Mouse (Mus musculus) liver, embryonic 11.5 days (tissue): Measurements from ENCODE around the gene Ncbp2. TPM values are rescaled to one million over a fixed set of nuclear protein-coding genes. Genes with fewer than 3 reads are reported as not detected.

ENCODE experiments used
- ATAC-seq: fragments of 200-750 bp; cut with Nextera tagmentation; replicated peaks from 2 replicates; pipeline ENCODE4 v1.8.0; 2017; ENCODE audit warnings: moderate number of reproducible peaks, mild to moderate bottlenecking, moderate TSS enrichment, moderate library complexity; ENCODE audit not compliant: low FRiP score
- DNase-seq: peaks from one replicate; pipeline ENCODE4 v3.0.0-alpha.2; 2017; ENCODE audit warnings: low spot score
- H3K27ac ChIP-seq: fragments of 300-500 bp; sonication (generic); 2 replicates; pipeline ENCODE4 v1.5.1; 2014; ENCODE audit warnings: mild to moderate bottlenecking, low read depth, low read length, control low read depth
- H3K27me3 ChIP-seq: fragments of 300-500 bp; sonication (generic); replicated peaks from 2 replicates; pipeline ENCODE4 v1.6.1; 2014; ENCODE audit warnings: low read length, mixed read lengths; ENCODE audit not compliant: control insufficient read depth, insufficient read depth
- H3K36me3 ChIP-seq: fragments of 300-500 bp; sonication (generic); 2 replicates; pipeline ENCODE4 v1.6.1; 2014; ENCODE audit warnings: mild to moderate bottlenecking, low read length, moderate library complexity, mixed read lengths; ENCODE audit not compliant: control insufficient read depth, insufficient read depth
- H3K4me1 ChIP-seq: fragments of 300-500 bp; sonication (generic); replicated peaks from 2 replicates; pipeline ENCODE4 v1.6.1; 2014; ENCODE audit warnings: low read length, mixed read lengths; ENCODE audit not compliant: control insufficient read depth, insufficient read depth
- H3K4me2 ChIP-seq: fragments of 300-500 bp; sonication (generic); 2 replicates; pipeline ENCODE4 v1.6.1; 2014; ENCODE audit warnings: mild to moderate bottlenecking, control low read depth, moderate library complexity
- H3K4me3 ChIP-seq: fragments of 300-500 bp; sonication (generic); 2 replicates; pipeline ENCODE4 v1.5.1; 2014; ENCODE audit warnings: low read depth, low read length, control low read depth
- H3K9ac ChIP-seq: fragments of 300-500 bp; sonication (generic); 2 replicates; pipeline ENCODE4 v1.6.1; 2014; ENCODE audit warnings: low read depth, low read length, control low read depth
- H3K9me3 ChIP-seq: fragments of 300-500 bp; sonication (generic); 2 replicates; pipeline ENCODE4 v1.6.1; 2016; ENCODE audit warnings: low read length, inconsistent platforms, mixed read lengths; ENCODE audit not compliant: control insufficient read depth
- WGBS: fragments of 180-500 bp; shearing (Covaris S2); extraction: QIAGEN DNeasy Blood & Tissue Kit; methylation state at CpG from one replicate; pipeline ENCODE4 v1.1.7; 2014; 5-methylcytosine and 5-hydroxymethylcytosine counted together
- polyA plus RNA-seq: library from polyadenylated mRNA; unstranded; fragments of >200 nt; fragmentation: Nextera tagmentation; extraction: Ambion mirVana; gene quantifications from 2 replicates; pipeline ENCODE4 v1.2.1, GENCODE M21; 2014

Ncbp2 gene
- polyA plus RNA-seq, 1 experiment from 2014 or later, result 93.5 TPM

DNA sequence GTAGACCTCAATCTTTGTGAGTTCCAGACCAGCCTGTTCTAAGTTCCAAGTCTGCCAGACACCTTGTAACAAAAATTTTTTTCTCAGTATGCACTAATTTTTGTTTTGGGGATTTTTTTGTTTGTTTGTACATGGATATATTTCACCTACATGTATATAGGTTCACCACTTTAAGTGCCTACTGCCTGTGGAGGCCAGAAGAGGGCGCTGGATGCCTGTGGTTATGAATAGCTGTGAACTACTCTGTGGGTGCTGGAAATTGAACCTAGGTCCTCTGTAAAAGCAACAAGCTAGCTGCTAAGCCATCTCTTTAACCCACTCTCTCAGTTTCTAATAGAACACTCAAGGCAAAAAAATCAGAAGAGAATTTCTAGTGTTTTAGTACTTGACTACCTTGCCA lies 43.7 kb downstream of the Ncbp2 start:
- H3K36me3 ChIP-seq, result peaks cover 25% of the 10 kb centered on the region
- no peak for ATAC-seq
- WGBS, result 71% methylated on average over 1 of the region's 1 CpGs
- no peak overlapping the region for H3K4me2 ChIP-seq
- DNase-seq, result no peak
- no peak overlapping the region for H3K27ac ChIP-seq
- no peak overlapping the region for H3K9ac ChIP-seq
- no peaks in the 10 kb centered on the region for H3K9me3 ChIP-seq
- H3K27me3 ChIP-seq, result no peaks in the 10 kb centered on the region
- H3K4me1 ChIP-seq, result no peaks in the 10 kb centered on the region
- H3K4me3 ChIP-seq, result no peak overlapping the region

DNA sequence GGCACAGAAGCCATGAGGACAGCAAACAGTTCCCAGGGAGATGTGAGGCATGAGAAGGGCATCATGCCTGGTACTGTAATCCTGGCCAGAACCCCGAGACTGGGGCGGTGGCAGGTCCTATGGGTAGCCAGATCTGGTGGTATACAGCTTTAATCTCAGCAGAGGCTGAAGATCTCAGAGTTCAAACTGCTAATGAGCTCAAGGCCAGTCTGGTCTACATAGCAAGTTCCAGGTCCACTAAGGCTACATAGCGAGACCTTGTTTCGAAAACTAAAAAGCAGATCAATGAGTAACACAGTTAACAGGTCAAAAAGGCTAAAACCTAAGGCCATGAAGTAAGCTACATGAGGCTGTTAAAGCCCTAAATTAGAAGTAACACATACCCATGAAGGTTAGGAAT lies 44.9 kb downstream of the Ncbp2 start:
- Histone ChIP-seq H3K27ac (no peak overlapping the region), H3K9me3 (no peaks in the 10 kb centered on the region), H3K9ac (no peak overlapping the region), H3K4me1 (no peaks in the 10 kb centered on the region), H3K4me3 (no peak overlapping the region), H3K36me3 (peaks cover 25% of the 10 kb centered on the region), H3K4me2 (no peak overlapping the region), H3K27me3 (no peaks in the 10 kb centered on the region)
- WGBS, result 95% methylated on average over 4 of the region's 4 CpGs
- no peak for ATAC-seq
- DNase-seq, result no peak

DNA sequence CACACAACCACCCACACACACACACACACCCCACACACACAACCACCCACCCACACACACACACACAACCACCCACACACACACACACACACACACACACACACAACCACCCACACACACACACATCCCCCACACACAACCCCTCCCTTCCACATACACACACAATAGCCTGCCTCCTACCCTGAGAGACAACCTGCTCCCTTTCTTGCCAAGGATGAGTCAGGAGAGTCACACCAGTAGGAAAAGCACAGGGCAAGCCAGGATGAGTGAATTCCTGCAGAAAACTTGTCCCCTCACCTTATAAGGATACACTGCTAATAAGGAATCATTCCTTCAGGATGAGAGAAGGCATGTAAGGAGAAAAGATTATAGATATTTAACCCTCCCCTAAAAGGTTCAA lies 45.6 kb downstream of the Ncbp2 start:
- no peak for ATAC-seq

DNA sequence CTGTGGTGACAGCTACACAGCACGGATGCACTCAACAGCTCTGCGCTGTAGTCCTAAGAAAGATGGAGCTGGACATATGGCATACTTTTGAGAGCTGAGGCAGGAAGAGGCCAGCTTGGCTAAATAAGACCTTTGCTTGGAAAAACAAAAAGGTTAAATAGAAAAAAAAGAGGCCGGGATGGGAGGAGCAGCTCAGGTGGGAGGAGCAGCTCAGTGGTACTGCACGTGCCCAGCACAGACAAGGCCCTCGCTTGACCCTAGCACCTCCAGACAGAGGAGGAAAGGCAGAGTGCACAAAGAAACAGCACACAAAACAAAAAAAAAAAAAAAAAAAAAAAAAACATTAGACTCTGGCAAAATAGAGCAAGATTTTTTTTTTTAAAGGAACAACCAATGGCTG lies 48.1 kb downstream of the Ncbp2 start:
- no peak for DNase-seq
- no peak for ATAC-seq
- no peaks in the 10 kb centered on the region for H3K27me3 ChIP-seq
- peaks cover 12% of the 10 kb centered on the region for H3K36me3 ChIP-seq
- H3K9ac ChIP-seq, result no peak overlapping the region
- H3K4me2 ChIP-seq, result no peak overlapping the region
- no peak overlapping the region for H3K4me3 ChIP-seq
- no peaks in the 10 kb centered on the region for H3K9me3 ChIP-seq
- 88% methylated on average over 5 of the region's 5 CpGs for WGBS
- H3K27ac ChIP-seq, result no peak overlapping the region
- H3K4me1 ChIP-seq, result no peaks in the 10 kb centered on the region

More for the DNA sequence above, 45.6 kb downstream of the Ncbp2 start:
- Histone ChIP-seq H3K27ac (no peak overlapping the region), H3K9me3 (no peaks in the 10 kb centered on the region), H3K4me3 (no peak overlapping the region), H3K36me3 (peaks cover 21% of the 10 kb centered on the region), H3K4me2 (no peak overlapping the region), H3K9ac (no peak overlapping the region), H3K4me1 (no peaks in the 10 kb centered on the region), H3K27me3 (no peaks in the 10 kb centered on the region)
- DNase-seq, result no peak

DNA sequence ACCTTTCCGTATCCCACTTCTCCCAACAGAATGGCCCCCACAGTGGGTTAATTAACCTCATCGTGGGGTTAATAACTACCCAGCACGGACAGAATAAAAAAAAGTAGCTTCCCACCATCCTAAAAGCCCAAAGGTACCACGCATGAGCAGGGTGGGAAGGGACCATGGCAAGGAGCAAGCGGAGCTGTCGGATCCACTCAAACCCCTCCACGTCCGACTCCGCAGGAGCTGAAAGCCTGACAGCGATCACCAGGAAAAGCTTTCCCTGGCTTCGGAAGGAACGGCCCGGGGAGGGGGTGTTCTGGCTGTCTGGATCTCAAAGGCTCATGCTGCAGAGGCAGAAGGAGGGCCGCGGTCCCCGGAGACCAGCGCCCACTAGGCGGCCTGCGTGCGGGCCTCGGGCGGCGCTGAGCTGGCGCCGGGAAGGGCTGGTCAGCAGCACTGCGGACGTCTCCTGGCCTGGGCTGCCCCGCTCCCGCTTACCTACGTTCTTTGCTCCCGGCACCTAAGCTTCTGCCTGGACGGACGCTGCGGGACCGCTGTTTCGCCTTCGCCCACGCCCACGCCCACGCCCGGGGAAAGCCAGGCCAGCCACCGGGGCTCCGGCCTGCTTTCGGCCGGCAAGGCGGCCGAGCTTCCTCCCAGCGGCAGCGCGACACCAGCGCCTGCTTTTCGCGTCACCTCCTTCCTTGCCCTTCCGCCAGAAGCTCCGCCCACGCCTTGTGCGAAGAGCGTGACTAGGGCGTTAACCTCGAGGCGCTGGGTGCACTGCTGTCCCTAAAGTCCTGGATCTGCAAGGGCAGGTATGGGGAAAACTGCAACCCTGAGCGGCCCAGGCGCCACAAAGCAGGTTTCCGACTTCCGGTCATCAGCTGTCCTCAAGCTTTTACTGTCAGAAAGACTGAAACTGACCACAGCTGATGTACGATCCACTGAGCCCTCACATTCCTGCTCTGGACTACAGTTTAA lies 54.5 kb downstream of the Ncbp2 start, which contains the start of gene Senp5:
Gene Senp5, minus strand, starts transcription at position 779 of the 969 bp plus-strand sequence.
- under 1% methylated on average over 66 of the region's 66 CpGs for WGBS
- H3K27ac ChIP-seq, result peak within 1 kb of the TSS; percentile 62
- no peaks in the 10 kb centered on the region for H3K36me3 ChIP-seq
- H3K4me1 ChIP-seq, result peaks cover 7% of the 10 kb centered on the region
- H3K4me2 ChIP-seq, result peak within 1 kb of the TSS; percentile 92
- H3K27me3 ChIP-seq, result no peaks in the 10 kb centered on the region
- no peaks in the 10 kb centered on the region for H3K9me3 ChIP-seq
- ATAC-seq, result peak; percentile 95
- peak within 1 kb of the TSS; percentile 91 for H3K9ac ChIP-seq
- H3K4me3 ChIP-seq, result peak within 1 kb of the TSS; percentile 96
- peak; percentile 88 for DNase-seq

DNA sequence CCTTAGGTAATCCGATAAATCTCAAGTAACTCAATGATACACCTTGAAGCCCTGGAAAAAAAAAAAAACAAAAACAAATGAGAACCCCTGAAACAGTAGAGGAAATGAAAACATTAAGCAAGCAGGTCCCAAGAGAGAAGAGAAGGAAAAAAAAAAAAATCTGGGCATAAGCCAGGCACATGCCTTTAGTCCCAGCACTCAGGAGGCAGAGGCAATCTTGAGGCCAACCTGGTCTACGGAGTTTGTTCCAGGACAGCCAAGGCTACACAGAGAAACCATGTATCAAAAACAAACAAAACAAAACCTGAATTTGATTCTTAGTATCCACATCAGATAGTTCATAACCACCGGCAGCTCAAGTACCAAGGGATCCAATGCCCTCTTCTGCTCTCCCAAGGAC lies 56.4 kb downstream of the Ncbp2 start:
- Histone ChIP-seq H3K27ac (no peak overlapping the region), H3K9ac (no peak overlapping the region), H3K4me2 (no peak overlapping the region), H3K27me3 (no peaks in the 10 kb centered on the region), H3K4me3 (no peak overlapping the region), H3K36me3 (no peaks in the 10 kb centered on the region), H3K4me1 (peaks cover 7% of the 10 kb centered on the region), H3K9me3 (no peaks in the 10 kb centered on the region)
- DNase-seq (no peak), ATAC-seq (no peak)
- 90% methylated on average over 3 of the region's 3 CpGs for WGBS

DNA sequence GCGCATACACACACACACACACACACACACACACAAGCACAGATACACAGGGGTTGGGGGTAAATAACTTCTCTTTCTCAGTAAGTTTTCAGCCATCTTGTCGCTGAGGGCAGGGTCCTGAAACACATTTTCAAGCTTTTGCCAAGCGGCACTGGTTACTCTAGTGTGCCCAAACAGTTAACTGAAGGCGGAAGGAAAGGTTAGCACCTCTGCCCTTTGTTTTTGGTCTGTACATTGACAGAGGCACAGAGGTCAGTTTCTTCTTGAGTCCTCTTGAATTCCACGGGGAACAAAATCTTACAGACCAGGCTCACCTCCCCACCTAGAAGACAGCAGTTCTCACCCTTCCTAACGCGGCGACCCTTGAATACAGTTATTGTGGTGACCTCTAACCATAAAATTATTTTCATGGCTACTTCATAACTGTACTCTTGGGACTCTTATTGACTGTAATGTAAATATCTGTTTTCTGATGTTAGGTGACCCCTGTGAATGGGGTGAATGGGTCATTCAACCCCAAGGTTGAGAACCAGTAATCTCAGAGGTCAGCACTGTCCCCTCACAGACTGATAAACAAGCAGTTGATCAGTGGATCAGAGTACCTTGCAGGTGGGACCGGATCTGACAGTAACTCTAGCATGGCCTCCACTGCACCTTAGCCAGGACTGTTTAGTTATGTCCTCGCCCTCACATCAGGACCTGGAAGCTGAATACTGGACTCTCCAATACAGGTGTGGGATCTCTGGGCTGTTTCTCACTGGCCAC lies 60.4 kb downstream of the Ncbp2 start:
- no peaks in the 10 kb centered on the region; the same call in 1 of the 2 replicates for H3K4me1 ChIP-seq
- H3K27ac ChIP-seq, result peak overlapping the region; percentile 26
- H3K4me3 ChIP-seq, result no peak overlapping the region
- H3K9ac ChIP-seq, result no peak overlapping the region
- no peaks in the 10 kb centered on the region for H3K9me3 ChIP-seq
- 68% methylated on average over 10 of the region's 10 CpGs for WGBS
- H3K27me3 ChIP-seq, result no peaks in the 10 kb centered on the region
- peak overlapping the region; percentile 23 for H3K4me2 ChIP-seq
- ATAC-seq, result peak; percentile 49; the same call in 1 of the 2 replicates
- H3K36me3 ChIP-seq, result no peaks in the 10 kb centered on the region
- DNase-seq, result no peak

DNA sequence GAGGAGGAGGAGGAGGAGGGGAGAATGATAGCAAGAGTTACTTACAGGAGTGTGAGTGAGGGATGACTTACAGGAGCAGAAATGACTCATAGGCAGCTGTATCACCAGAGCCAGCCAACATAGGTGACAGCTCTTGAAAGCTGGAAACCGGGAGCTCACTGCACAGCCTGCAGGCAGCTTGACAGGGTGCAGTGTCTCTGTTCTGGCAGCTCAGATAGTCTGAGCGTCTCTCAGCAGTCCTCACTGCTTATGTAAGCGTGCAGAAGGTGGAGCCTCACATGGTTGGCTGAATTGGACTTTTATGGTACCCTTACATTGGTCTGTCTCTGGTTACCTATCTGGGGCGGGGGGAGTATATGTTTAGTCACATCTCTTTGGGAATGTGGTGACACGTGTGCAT lies 61.6 kb downstream of the Ncbp2 start:
- H3K9me3 ChIP-seq, result no peaks in the 10 kb centered on the region
- H3K27me3 ChIP-seq, result no peaks in the 10 kb centered on the region
- H3K36me3 ChIP-seq, result no peaks in the 10 kb centered on the region
- DNase-seq, result no peak
- ATAC-seq, result peak; percentile 47; the same call in 1 of the 2 replicates
- H3K4me2 ChIP-seq, result no peak overlapping the region
- H3K4me1 ChIP-seq, result no peaks in the 10 kb centered on the region
- no peak overlapping the region for H3K27ac ChIP-seq
- 37% methylated on average over 5 of the region's 5 CpGs for WGBS
- H3K9ac ChIP-seq, result no peak overlapping the region
- no peak overlapping the region for H3K4me3 ChIP-seq
